Mouse (Mus musculus) granulocyte monocyte progenitor cell, adult 5-6 weeks (primary cell): ENCODE results near the gene Nob1. TPM values are rescaled to one million over a fixed set of nuclear protein-coding genes. Genes with fewer than 3 reads are reported as not detected.
A peak's percentile ranks its signal among the peaks of the same experiment; 100 is the strongest.

ENCODE experiments used
- ATAC-seq: replicated peaks from 2 replicates; pipeline ENCODE4 v1.8.0; 2016; ENCODE audit warnings: mild to moderate bottlenecking, moderate TSS enrichment, inconsistent platforms; ENCODE audit not compliant: poor library complexity, severe bottlenecking
- total RNA-seq, 2 experiments: library from RNA; stranded (forward) in 1 of 2; stranded (reverse) in 1 of 2; fragments of 200-712, 200-1000 nt in 1 of 2; fragments of >200 nt in 1 of 2; fragmentation: Nextera tagmentation in 1 of 2; gene quantifications; 2 replicates each; pipeline ENCODE4 v1.2.3; 2014 to 2017

The Nob1 gene
- total RNA-seq, 2 experiments from 2014 or later: 49.8 to 51.1 TPM

- no peak for ATAC-seq
These were observed 35.3 kb downstream of the Nob1 start for GRCm38 (mm10) chr8:107389557-107389956.

GRCm38 (mm10) chr8:107387861-107388260 lies 37.0 kb downstream of the Nob1 start:
- no peak for ATAC-seq

GRCm38 (mm10) chr8:107386642-107387041 lies 38.2 kb downstream of the Nob1 start:
- peak; percentile 35 for ATAC-seq

- no peak for ATAC-seq
These were observed 38.7 kb downstream of the Nob1 start for GRCm38 (mm10) chr8:107386171-107386570.

- no peak for ATAC-seq
These were observed 39.8 kb downstream of the Nob1 start for GRCm38 (mm10) chr8:107385063-107385462.

GRCm38 (mm10) chr8:107384651-107385050 lies 40.2 kb downstream of the Nob1 start:
- ATAC-seq: no peak

GRCm38 (mm10) chr8:107382898-107383297 lies 42.0 kb downstream of the Nob1 start:
- ATAC-seq: no peak

GRCm38 (mm10) chr8:107381666-107382065 lies 43.2 kb downstream of the Nob1 start:
- ATAC-seq: no peak

- ATAC-seq: no peak
These were observed 44.1 kb downstream of the Nob1 start for GRCm38 (mm10) chr8:107380734-107381133.

GRCm38 (mm10) chr8:107377346-107377745 lies 47.5 kb downstream of the Nob1 start:
- no peak for ATAC-seq

GRCm38 (mm10) chr8:107370311-107370710 lies 54.5 kb downstream of the Nob1 start:
- ATAC-seq: no peak

Other genes starting within 250 kb of the Nob1 start
- gene Nfat5, start 131.6 kb downstream of the Nob1 start, total RNA-seq (2014; fragmentation: Nextera tagmentation): 32.0 TPM in 2 replicates
- gene Nfat5, start 131.6 kb downstream of the Nob1 start, total RNA-seq (2017): 15.6 and 27.1 TPM in 2 replicates
- 4.3 TPM in 1 of 2 replicates, not detected in the other for gene Nqo1, start 21.8 kb downstream of the Nob1 start, total RNA-seq (2014; fragmentation: Nextera tagmentation)
- 0.52 and 1.2 TPM in 2 replicates for gene Nqo1, start 21.8 kb downstream of the Nob1 start, total RNA-seq (2017)
- gene Wwp2, start 11.3 kb upstream of the Nob1 start, total RNA-seq (2014; fragmentation: Nextera tagmentation): 48.3 and 55.4 TPM in 2 replicates
- 51.4 and 73.0 TPM in 2 replicates for gene Wwp2, start 11.3 kb upstream of the Nob1 start, total RNA-seq (2017)
- gene Psmd7, start 163.4 kb upstream of the Nob1 start, total RNA-seq (2014; fragmentation: Nextera tagmentation): 178 and 188 TPM in 2 replicates
- 110 and 117 TPM in 2 replicates for gene Psmd7, start 163.4 kb upstream of the Nob1 start, total RNA-seq (2017)